Mouse (Mus musculus) lung, embryonic 16.5 days (tissue): ENCODE data around the gene Tbcd. TPM values are rescaled to one million over a fixed set of nuclear protein-coding genes. Genes with fewer than 3 reads are reported as not detected.

ENCODE experiments used
- ATAC-seq: fragments of 200-750 bp; cut with Nextera tagmentation; 2 replicates; pipeline ENCODE4 v1.8.0; 2017; ENCODE audit warnings: low read depth, mild to moderate bottlenecking, moderate library complexity
- H3K27ac ChIP-seq: fragments of 300-500 bp; sonication (generic); 2 replicates; pipeline ENCODE4 v1.5.1; 2014; ENCODE audit warnings: mild to moderate bottlenecking, control low read depth, low read length
- H3K27me3 ChIP-seq: fragments of 300-500 bp; sonication (generic); 2 replicates; pipeline ENCODE4 v1.6.1; 2014; ENCODE audit warnings: low read depth, low read length, mixed read lengths; ENCODE audit not compliant: control insufficient read depth, insufficient read depth
- H3K36me3 ChIP-seq: fragments of 300-500 bp; sonication (generic); 2 replicates; pipeline ENCODE4 v1.6.1; 2014; ENCODE audit warnings: low read length; ENCODE audit not compliant: control insufficient read depth, insufficient read depth
- H3K4me1 ChIP-seq: fragments of 300-500 bp; sonication (generic); replicated peaks from 2 replicates; pipeline ENCODE4 v1.6.1; 2014; ENCODE audit warnings: low read length, mixed read lengths; ENCODE audit not compliant: control insufficient read depth, insufficient read depth
- H3K4me2 ChIP-seq: fragments of 300-500 bp; sonication (generic); 2 replicates; pipeline ENCODE4 v1.6.1; 2014; ENCODE audit warnings: low read depth, low read length, control low read depth
- H3K4me3 ChIP-seq: fragments of 300-500 bp; sonication (generic); 2 replicates; pipeline ENCODE4 v1.5.1; 2014; ENCODE audit warnings: mild to moderate bottlenecking, low read length, control low read depth
- H3K9ac ChIP-seq: fragments of 300-500 bp; sonication (generic); 2 replicates; pipeline ENCODE4 v1.6.1; 2014; ENCODE audit warnings: low read length, control low read depth
- H3K9me3 ChIP-seq: fragments of 300-500 bp; sonication (generic); 2 replicates; pipeline ENCODE4 v1.6.1; 2016; ENCODE audit warnings: low read length; ENCODE audit not compliant: control insufficient read depth
- WGBS: fragments of 180-500 bp; shearing (Covaris S2); extraction: QIAGEN DNeasy Blood & Tissue Kit; methylation state at CpG from one replicate; pipeline ENCODE4 v1.1.7; 2014; 5-methylcytosine and 5-hydroxymethylcytosine counted together
- polyA plus RNA-seq: library from polyadenylated mRNA; unstranded; fragments of >200 nt; fragmentation: Nextera tagmentation; extraction: Ambion mirVana; gene quantifications from 2 replicates; pipeline ENCODE4 v1.2.1, GENCODE M21; 2015

Gene Tbcd
- polyA plus RNA-seq, 1 experiment from 2014 or later: 31.6 TPM

DNA sequence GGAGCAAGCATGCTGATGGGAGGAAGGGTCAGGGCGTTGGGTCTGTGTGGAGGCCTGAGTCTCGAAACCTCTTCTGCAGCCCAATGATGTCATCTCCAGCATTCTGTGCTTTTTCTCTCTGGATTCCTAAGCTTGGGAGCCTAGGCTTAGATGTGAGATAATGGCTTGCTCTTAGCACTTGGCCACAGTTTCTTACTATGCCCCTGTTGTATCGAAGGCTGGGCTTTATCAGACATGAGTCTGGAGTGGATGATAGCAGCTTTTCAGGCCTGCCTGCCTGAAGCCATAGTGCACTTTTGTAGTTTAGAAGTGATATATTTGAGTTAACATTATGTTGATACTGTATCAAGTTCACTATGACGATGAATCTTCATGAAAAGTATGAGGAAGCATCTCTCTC is 49.8 kb downstream of the Tbcd start:
- Histone ChIP-seq H3K27ac (no peak overlapping the region), H3K4me1 (no peaks in the 10 kb centered on the region), H3K4me2 (no peak overlapping the region), H3K4me3 (no peak overlapping the region), H3K9me3 (no peaks in the 10 kb centered on the region), H3K36me3 (no peaks in the 10 kb centered on the region; the same call in 1 of the 2 replicates), H3K27me3 (no peaks in the 10 kb centered on the region), H3K9ac (no peak overlapping the region)
- 84% methylated on average over 4 of the region's 4 CpGs for WGBS
- ATAC-seq: no peak

DNA sequence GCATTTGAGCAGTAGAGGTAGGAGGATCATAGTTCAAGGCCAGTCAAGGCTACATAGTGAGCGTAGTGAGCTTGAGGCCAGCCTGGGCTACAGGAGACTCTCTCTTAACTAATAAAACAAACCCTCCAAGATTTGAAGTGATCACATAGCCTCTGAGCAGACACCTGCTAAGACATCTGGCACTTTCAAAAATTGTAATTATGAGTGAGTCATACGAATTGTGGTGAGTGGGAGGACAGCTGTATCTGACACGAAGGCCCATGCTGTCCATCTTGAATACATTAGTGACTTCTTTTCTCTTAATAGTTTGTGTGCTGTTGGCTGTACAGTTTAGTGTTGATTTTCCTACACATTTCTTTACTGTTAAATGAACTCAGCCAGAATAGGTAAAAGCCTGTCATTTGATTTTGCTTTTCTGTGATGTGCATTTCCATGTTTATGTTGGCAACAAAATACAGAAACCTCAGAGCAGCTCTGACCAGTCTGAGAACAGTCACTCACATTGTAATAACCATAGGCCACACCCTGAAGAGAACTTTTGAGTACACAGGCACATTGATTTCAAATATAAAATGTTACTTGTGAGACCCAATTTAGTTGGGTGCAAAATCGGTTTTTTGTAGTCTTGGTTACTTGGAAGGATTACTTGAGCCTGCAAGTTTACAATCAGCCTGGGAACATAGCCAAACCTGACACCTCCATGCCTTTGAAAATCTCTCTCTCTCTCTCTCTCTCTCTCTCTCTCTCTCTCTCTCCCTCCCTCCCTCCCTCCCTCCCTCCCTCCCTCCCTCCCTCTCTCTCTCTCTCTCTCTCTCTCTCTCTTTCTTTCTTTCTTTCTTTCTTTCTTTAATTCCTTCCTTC is 50.5 kb downstream of the Tbcd start:
- Histone ChIP-seq H3K9me3 (no peaks in the 10 kb centered on the region), H3K4me3 (no peak overlapping the region), H3K4me2 (no peak overlapping the region), H3K9ac (no peak overlapping the region), H3K27ac (no peak overlapping the region), H3K4me1 (no peaks in the 10 kb centered on the region), H3K27me3 (no peaks in the 10 kb centered on the region), H3K36me3 (no peaks in the 10 kb centered on the region; the same call in 1 of the 2 replicates)
- WGBS: 64% methylated on average over 4 of the region's 4 CpGs
- no peak for ATAC-seq

DNA sequence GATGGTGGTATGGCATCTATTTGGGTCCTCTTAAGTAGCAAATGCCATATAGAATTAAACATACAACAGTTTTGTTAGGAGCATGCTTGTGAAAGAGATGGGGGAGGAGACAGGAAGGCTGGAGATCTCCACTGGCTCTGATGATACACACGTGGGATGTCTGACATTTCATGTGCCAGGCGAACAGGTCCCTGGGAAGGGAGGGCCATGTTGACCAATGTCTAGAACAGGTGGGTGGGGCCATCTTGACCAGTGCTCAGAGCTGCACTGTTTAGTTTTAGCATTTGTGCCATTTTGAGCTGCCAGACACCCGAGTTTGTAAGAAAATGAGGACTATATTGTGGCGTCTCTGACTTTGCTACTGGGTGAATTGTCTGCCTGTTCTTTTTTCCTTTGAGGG is 56.7 kb downstream of the Tbcd start:
- Histone ChIP-seq H3K4me1 (no peaks in the 10 kb centered on the region), H3K4me3 (no peak overlapping the region), H3K27ac (no peak overlapping the region), H3K36me3 (no peaks in the 10 kb centered on the region), H3K27me3 (no peaks in the 10 kb centered on the region), H3K9ac (no peak overlapping the region), H3K9me3 (no peaks in the 10 kb centered on the region), H3K4me2 (no peak overlapping the region)
- 69% methylated on average over 4 of the region's 4 CpGs for WGBS
- ATAC-seq: no peak

DNA sequence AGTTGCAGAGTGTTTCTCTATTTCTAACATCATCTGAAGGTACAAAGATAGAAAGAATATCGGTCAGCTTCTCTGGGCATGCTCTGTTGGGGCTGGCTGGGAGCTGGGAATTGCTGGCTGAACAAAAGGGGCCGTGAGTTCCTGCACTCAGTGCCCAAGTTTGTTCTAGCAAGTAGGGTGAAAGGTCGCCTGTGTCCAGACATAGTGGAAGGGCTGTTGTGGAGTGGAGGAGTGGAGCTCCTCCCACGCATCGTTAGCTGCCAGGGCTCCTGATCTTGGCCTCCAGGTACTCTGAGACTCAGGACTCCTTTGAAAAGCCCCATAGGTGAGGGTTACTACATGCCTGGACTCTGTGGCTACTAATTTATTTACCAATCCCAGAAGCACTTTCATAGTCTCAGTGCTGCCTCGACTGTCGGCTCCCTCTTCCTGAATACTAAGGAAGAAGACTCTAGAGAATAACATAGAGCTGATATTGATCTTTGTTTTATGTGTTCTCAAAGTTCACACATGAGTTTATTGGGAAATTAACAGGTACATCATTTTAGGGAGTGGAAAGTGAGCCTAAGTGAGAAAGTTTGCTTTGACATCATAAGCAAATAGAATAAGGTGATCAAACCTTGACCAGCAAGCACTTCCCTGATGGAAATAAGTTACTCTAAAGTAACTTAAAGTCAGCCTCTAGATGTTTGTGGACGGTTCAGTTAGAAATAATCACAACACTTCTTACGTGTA is 58.9 kb downstream of the Tbcd start:
- no peak for ATAC-seq
- H3K4me1 ChIP-seq: no peaks in the 10 kb centered on the region
- no peaks in the 10 kb centered on the region for H3K27me3 ChIP-seq
- 58% methylated on average over 9 of the region's 9 CpGs for WGBS
- no peak overlapping the region for H3K4me3 ChIP-seq
- H3K9me3 ChIP-seq: no peaks in the 10 kb centered on the region
- H3K4me2 ChIP-seq: no peak overlapping the region
- no peak overlapping the region for H3K9ac ChIP-seq
- H3K36me3 ChIP-seq: no peaks in the 10 kb centered on the region
- no peak overlapping the region for H3K27ac ChIP-seq

DNA sequence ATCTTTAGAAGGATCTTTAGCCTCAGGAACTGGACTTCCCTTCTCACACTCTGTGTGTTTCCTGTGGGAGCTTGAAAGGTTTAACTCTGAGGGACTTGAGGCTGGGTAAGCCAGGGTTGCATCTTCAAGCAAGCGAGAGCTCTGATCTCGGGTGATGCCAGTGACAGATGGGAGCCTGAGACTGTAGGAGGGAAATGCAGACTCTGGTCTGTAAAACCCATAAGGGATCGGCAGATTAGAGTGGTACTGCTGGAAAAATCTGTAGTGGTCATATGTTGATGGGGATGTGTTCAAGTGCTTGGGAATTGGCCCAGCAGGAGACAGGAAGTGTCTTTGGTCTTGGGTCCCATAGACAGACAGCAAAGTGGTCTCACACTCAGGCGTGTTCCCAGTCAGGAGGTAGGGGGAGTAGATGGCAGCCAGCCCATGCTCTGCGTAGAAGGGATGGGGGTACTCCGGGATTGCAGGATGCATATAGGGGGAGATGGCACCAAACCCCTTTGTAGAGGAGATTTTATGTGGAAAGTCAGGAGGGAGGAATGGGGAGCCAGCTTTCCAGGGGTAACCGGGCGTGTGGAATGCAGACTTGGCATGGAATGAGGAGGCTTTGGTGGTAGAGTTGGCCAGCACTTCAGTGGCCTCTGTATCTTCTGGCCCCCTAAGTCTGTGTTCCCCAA is 61.3 kb downstream of the Tbcd start:
- H3K36me3 ChIP-seq: no peaks in the 10 kb centered on the region

DNA sequence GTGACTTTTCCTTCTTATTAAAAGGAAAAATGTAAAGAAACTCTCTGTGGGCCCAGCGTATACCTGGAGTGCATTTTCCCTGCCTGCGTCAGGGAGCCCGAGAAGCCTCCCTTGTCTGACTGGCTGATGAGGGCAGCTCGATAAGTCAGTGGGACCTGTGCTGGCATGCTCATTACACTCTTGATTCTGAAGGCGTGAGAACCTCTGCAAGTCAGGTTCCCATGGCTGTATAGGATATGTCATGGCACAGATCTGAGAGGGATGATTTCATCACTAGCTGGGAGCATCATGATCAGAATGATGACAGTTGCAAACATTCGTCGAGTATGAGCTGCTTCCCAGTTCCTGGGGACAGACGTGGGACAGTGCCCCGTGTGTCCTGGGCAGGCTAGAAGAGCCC is 64.2 kb downstream of the Tbcd start:
- Histone ChIP-seq H3K27ac (no peak overlapping the region), H3K4me3 (no peak overlapping the region), H3K9ac (no peak overlapping the region), H3K9me3 (no peaks in the 10 kb centered on the region), H3K27me3 (no peaks in the 10 kb centered on the region), H3K4me2 (no peak overlapping the region), H3K36me3 (no peaks in the 10 kb centered on the region), H3K4me1 (no peaks in the 10 kb centered on the region)
- 86% methylated on average over 9 of the region's 9 CpGs for WGBS
- ATAC-seq: no peak

More for the DNA sequence above, 61.3 kb downstream of the Tbcd start:
- H3K4me1 ChIP-seq: no peaks in the 10 kb centered on the region
- 77% methylated on average over 8 of the region's 8 CpGs for WGBS
- no peak overlapping the region for H3K27ac ChIP-seq
- ATAC-seq: no peak
- no peaks in the 10 kb centered on the region for H3K9me3 ChIP-seq
- no peak overlapping the region for H3K4me3 ChIP-seq
- no peak overlapping the region for H3K9ac ChIP-seq
- no peak overlapping the region for H3K4me2 ChIP-seq
- no peaks in the 10 kb centered on the region for H3K27me3 ChIP-seq

DNA sequence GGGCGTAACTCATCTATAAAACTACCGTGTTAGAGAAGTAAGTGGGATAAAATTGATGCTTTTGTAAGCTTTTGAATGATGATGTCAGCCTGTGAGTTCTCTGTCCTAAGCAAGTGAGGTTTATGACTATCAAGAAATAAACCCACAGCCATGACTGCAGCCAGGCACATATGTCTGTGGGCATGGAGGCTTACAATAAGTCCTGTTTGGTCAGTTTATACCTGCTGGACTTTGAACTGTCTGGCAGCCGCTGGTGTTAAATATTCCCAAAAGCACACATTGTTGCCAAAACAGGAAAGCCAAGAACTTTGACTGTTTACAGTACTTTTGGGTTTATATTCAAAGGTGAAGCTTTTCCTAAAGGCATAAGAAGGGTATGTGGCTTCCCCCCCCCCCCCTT is 65.2 kb downstream of the Tbcd start:
- no peak for ATAC-seq
- 82% methylated on average over 3 of the region's 3 CpGs for WGBS
- Histone ChIP-seq H3K27ac (no peak overlapping the region), H3K36me3 (no peaks in the 10 kb centered on the region), H3K9ac (no peak overlapping the region), H3K4me2 (no peak overlapping the region), H3K27me3 (no peaks in the 10 kb centered on the region), H3K4me3 (no peak overlapping the region), H3K4me1 (no peaks in the 10 kb centered on the region), H3K9me3 (no peaks in the 10 kb centered on the region)

DNA sequence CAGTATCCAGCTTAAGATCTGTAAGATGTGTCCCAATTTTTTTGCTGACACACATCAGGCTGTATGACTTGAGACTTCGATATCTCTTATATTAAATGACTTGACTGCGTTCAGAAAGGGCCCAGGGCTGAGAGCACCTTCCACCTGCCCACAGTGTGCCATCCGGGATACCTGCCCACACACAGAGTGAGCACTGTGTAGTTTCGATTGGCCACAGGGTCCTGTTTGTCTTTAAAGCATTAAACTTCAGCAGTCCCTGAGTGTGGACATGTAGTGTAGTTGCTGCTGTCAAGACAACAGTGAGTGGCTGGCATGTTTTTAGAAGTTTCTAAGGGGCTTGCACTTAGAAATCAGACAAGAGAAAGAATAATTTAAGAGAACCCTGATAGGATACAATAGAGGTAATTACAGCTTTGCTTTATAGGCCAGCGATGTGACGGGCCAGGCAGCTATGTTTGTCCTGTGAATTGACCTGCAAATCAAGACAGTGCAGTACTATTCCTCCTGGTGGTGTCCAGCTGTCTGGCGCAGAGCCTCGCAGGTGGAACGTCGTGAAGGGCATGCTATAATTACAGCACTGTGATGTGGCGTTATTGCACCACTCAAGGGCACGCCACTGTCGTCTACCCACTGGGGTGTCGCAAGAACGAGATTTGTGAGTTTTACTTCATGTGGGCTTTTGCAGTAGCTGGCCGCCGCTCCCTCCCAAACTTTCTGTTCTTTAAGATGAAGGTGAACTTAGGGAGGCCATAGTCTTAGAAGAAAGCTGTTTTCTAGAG is 66.1 kb downstream of the Tbcd start:
- 79% methylated on average over 17 of the region's 17 CpGs for WGBS
- H3K4me2 ChIP-seq: no peak overlapping the region

More for the DNA sequence above, 66.1 kb downstream of the Tbcd start:
- H3K4me3 ChIP-seq: no peak overlapping the region
- H3K9me3 ChIP-seq: no peaks in the 10 kb centered on the region
- H3K9ac ChIP-seq: no peak overlapping the region
- no peak for ATAC-seq
- no peak overlapping the region for H3K27ac ChIP-seq
- no peaks in the 10 kb centered on the region for H3K36me3 ChIP-seq
- no peaks in the 10 kb centered on the region for H3K4me1 ChIP-seq
- H3K27me3 ChIP-seq: no peaks in the 10 kb centered on the region
